Mouse (Mus musculus): ENCODE measurements around the gene Stard13. TPM values are rescaled to one million over a fixed set of nuclear protein-coding genes. Genes with fewer than 3 reads are reported as not detected.
A peak's percentile ranks its signal among the peaks of the same experiment; 100 is the strongest.

The Stard13 gene
- polyA plus RNA-seq, 1 experiment from 2014 or later: 3.6 TPM

GRCm38 (mm10) chr5:151251656-151252055 is 18.0 kb upstream of the Stard13 start:
- H3K4me2 ChIP-seq (ENCODE audit: low read length): no peak overlapping the region
- H3K36me3 ChIP-seq (ENCODE audit: control insufficient read depth, insufficient read depth, low read length): no peaks in the 10 kb centered on the region
- ATAC-seq: no peak
- WGBS: 95% methylated on average over 8 of the region's 8 CpGs
- H3K9me3 ChIP-seq (replicated peaks; ENCODE audit: control insufficient read depth, low read length, poor library complexity, severe bottlenecking): no peaks in the 10 kb centered on the region
- no peak overlapping the region for H3K4me3 ChIP-seq (ENCODE audit: low read depth, low read length)
- H3K9ac ChIP-seq (ENCODE audit: low read depth, low read length): no peak overlapping the region
- no peak overlapping the region for H3K27ac ChIP-seq (ENCODE audit: low read length)
- H3K4me1 ChIP-seq (ENCODE audit: control insufficient read depth, insufficient read depth, low read length): no peaks in the 10 kb centered on the region
- H3K27me3 ChIP-seq (ENCODE audit: control insufficient read depth, insufficient read depth, low read depth, low read length): no peaks in the 10 kb centered on the region

- H3K4me1 ChIP-seq (ENCODE audit: control insufficient read depth, insufficient read depth, low read length): no peaks in the 10 kb centered on the region
- no peak overlapping the region for H3K27ac ChIP-seq (ENCODE audit: low read length)
- ATAC-seq: no peak
- no peak overlapping the region for H3K9ac ChIP-seq (ENCODE audit: low read depth, low read length)
- no peaks in the 10 kb centered on the region for H3K36me3 ChIP-seq (ENCODE audit: control insufficient read depth, insufficient read depth, low read length)
- WGBS: 72% methylated on average over 10 of the region's 10 CpGs
- H3K27me3 ChIP-seq (ENCODE audit: control insufficient read depth, insufficient read depth, low read depth, low read length): no peaks in the 10 kb centered on the region
- H3K4me3 ChIP-seq (ENCODE audit: low read depth, low read length): no peak overlapping the region
- no peaks in the 10 kb centered on the region for H3K9me3 ChIP-seq (replicated peaks; ENCODE audit: control insufficient read depth, low read length, poor library complexity, severe bottlenecking)
- no peak overlapping the region for H3K4me2 ChIP-seq (ENCODE audit: low read length)
Observed at GRCm38 (mm10) chr5:151248671-151249620, 15.3 kb upstream of the Stard13 start.

- 79% methylated on average over 2 of the region's 2 CpGs for WGBS
- Histone ChIP-seq H3K27ac (ENCODE audit: low read length) (peak overlapping the region; percentile 43; the same call in 1 of the 2 replicates), H3K27me3 (ENCODE audit: control insufficient read depth, insufficient read depth, low read depth, low read length) (no peaks in the 10 kb centered on the region), H3K36me3 (ENCODE audit: control insufficient read depth, insufficient read depth, low read length) (no peaks in the 10 kb centered on the region), H3K9me3 (replicated peaks; ENCODE audit: control insufficient read depth, low read length, poor library complexity, severe bottlenecking) (no peaks in the 10 kb centered on the region), H3K9ac (ENCODE audit: low read depth, low read length) (no peak overlapping the region), H3K4me1 (ENCODE audit: control insufficient read depth, insufficient read depth, low read length) (no peaks in the 10 kb centered on the region), H3K4me3 (ENCODE audit: low read depth, low read length) (no peak overlapping the region), H3K4me2 (ENCODE audit: low read length) (no peak overlapping the region)
- no peak for ATAC-seq
Observed at GRCm38 (mm10) chr5:151248084-151248483, 14.4 kb upstream of the Stard13 start.

GRCm38 (mm10) chr5:151247115-151247875 is 13.7 kb upstream of the Stard13 start:
- no peak overlapping the region for H3K4me3 ChIP-seq (ENCODE audit: low read depth, low read length)
- no peak overlapping the region for H3K4me2 ChIP-seq (ENCODE audit: low read length)
- H3K4me1 ChIP-seq (ENCODE audit: control insufficient read depth, insufficient read depth, low read length): no peaks in the 10 kb centered on the region
- WGBS: 64% methylated on average over 11 of the region's 11 CpGs
- ATAC-seq: peak; percentile 76
- H3K27me3 ChIP-seq (ENCODE audit: control insufficient read depth, insufficient read depth, low read depth, low read length): no peaks in the 10 kb centered on the region
- H3K36me3 ChIP-seq (ENCODE audit: control insufficient read depth, insufficient read depth, low read length): no peaks in the 10 kb centered on the region
- H3K9me3 ChIP-seq (replicated peaks; ENCODE audit: control insufficient read depth, low read length, poor library complexity, severe bottlenecking): no peaks in the 10 kb centered on the region
- H3K27ac ChIP-seq (ENCODE audit: low read length): peak overlapping the region; percentile 43; the same call in 1 of the 2 replicates
- H3K9ac ChIP-seq (ENCODE audit: low read depth, low read length): no peak overlapping the region

- Histone ChIP-seq H3K4me3 (ENCODE audit: low read depth, low read length) (no peak overlapping the region), H3K36me3 (ENCODE audit: control insufficient read depth, insufficient read depth, low read length) (no peaks in the 10 kb centered on the region), H3K9me3 (replicated peaks; ENCODE audit: control insufficient read depth, low read length, poor library complexity, severe bottlenecking) (no peaks in the 10 kb centered on the region), H3K4me2 (ENCODE audit: low read length) (no peak overlapping the region), H3K27me3 (ENCODE audit: control insufficient read depth, insufficient read depth, low read depth, low read length) (no peaks in the 10 kb centered on the region), H3K4me1 (ENCODE audit: control insufficient read depth, insufficient read depth, low read length) (no peaks in the 10 kb centered on the region), H3K27ac (ENCODE audit: low read length) (no peak overlapping the region), H3K9ac (ENCODE audit: low read depth, low read length) (no peak overlapping the region)
- no peak for ATAC-seq
- WGBS: 89% methylated on average over 2 of the region's 2 CpGs
Observed at GRCm38 (mm10) chr5:151246287-151246686, 12.7 kb upstream of the Stard13 start.

- H3K9ac ChIP-seq (ENCODE audit: low read depth, low read length): no peak overlapping the region
- no peak for ATAC-seq
- no peaks in the 10 kb centered on the region for H3K36me3 ChIP-seq (ENCODE audit: control insufficient read depth, insufficient read depth, low read length)
- H3K4me1 ChIP-seq (ENCODE audit: control insufficient read depth, insufficient read depth, low read length): no peaks in the 10 kb centered on the region
- no peaks in the 10 kb centered on the region for H3K27me3 ChIP-seq (ENCODE audit: control insufficient read depth, insufficient read depth, low read depth, low read length)
- no peak overlapping the region for H3K4me3 ChIP-seq (ENCODE audit: low read depth, low read length)
- H3K9me3 ChIP-seq (replicated peaks; ENCODE audit: control insufficient read depth, low read length, poor library complexity, severe bottlenecking): no peaks in the 10 kb centered on the region
- no peak overlapping the region for H3K4me2 ChIP-seq (ENCODE audit: low read length)
- 96% methylated on average over 5 of the region's 5 CpGs for WGBS
- H3K27ac ChIP-seq (ENCODE audit: low read length): no peak overlapping the region
Observed at GRCm38 (mm10) chr5:151245571-151245970, 11.9 kb upstream of the Stard13 start.

GRCm38 (mm10) chr5:151238730-151239129 is 5.1 kb upstream of the Stard13 start:
- Histone ChIP-seq H3K27ac (ENCODE audit: low read length) (no peak overlapping the region), H3K9me3 (replicated peaks; ENCODE audit: control insufficient read depth, low read length, poor library complexity, severe bottlenecking) (no peaks in the 10 kb centered on the region), H3K4me3 (ENCODE audit: low read depth, low read length) (no peak overlapping the region), H3K9ac (ENCODE audit: low read depth, low read length) (no peak overlapping the region), H3K27me3 (ENCODE audit: control insufficient read depth, insufficient read depth, low read depth, low read length) (no peaks in the 10 kb centered on the region; the same call in 1 of the 2 replicates), H3K36me3 (ENCODE audit: control insufficient read depth, insufficient read depth, low read length) (no peaks in the 10 kb centered on the region), H3K4me1 (ENCODE audit: control insufficient read depth, insufficient read depth, low read length) (peaks cover 3% of the 10 kb centered on the region; the same call in 1 of the 2 replicates), H3K4me2 (ENCODE audit: low read length) (no peak overlapping the region)
- WGBS: 82% methylated on average over 9 of the region's 9 CpGs
- no peak for ATAC-seq

GRCm38 (mm10) chr5:151236411-151236810 is 2.8 kb upstream of the Stard13 start:
- no peaks in the 10 kb centered on the region for H3K36me3 ChIP-seq (ENCODE audit: control insufficient read depth, insufficient read depth, low read length)
- no peak overlapping the region for H3K9ac ChIP-seq (ENCODE audit: low read depth, low read length)
- no peak overlapping the region for H3K4me2 ChIP-seq (ENCODE audit: low read length)
- WGBS: 72% methylated on average over 5 of the region's 5 CpGs
- H3K9me3 ChIP-seq (replicated peaks; ENCODE audit: control insufficient read depth, low read length, poor library complexity, severe bottlenecking): no peaks in the 10 kb centered on the region
- peaks cover 7% of the 10 kb centered on the region for H3K27me3 ChIP-seq (ENCODE audit: control insufficient read depth, insufficient read depth, low read depth, low read length)
- H3K4me1 ChIP-seq (ENCODE audit: control insufficient read depth, insufficient read depth, low read length): peaks cover 9% of the 10 kb centered on the region
- no peak overlapping the region for H3K4me3 ChIP-seq (ENCODE audit: low read depth, low read length)
- H3K27ac ChIP-seq (ENCODE audit: low read length): no peak overlapping the region
- ATAC-seq: no peak
